8 mouse cellular contexts compared by ENCODE assay signal in genomic region chr7:62419105-62419492, GRCm38 (mm10). TPM values are rescaled to one million over a fixed set of nuclear protein-coding genes. Genes with fewer than 3 reads are reported as not detected.
DNase-seq lines count a peak whose midpoint lies in the region; ATAC-seq and TF ChIP-seq lines count a peak whose summit lies in the region.

No protein-coding gene starts in this region.

- no peak for DNase-seq in lung, embryonic 14.5 days
- no peak for DNase-seq in lung, postnatal 36 days
- no peak for DNase-seq in forebrain, embryonic 11.5 days (ENCODE audit: low spot score)
- DNase-seq in right cerebral cortex, postnatal 14 days, result no peak
- no peak for DNase-seq in adrenal gland, adult 2 months
- no peak for DNase-seq in left cerebral cortex, postnatal 14 days (ENCODE audit: low spot score in 2 of 2)

- H3K4me3 ChIP-seq in lung, embryonic 14.5 days (ENCODE audit: low read depth, low read length), result peak overlapping the region; percentile 61
- H3K4me3 ChIP-seq in forebrain, embryonic 11.5 days (ENCODE audit: low read depth, low read length), result peak overlapping the region; percentile 70
- peak overlapping the region; percentile 70 for H3K4me3 ChIP-seq in intestine, postnatal 0 days (ENCODE audit: low read depth, low read length)
- peak overlapping the region; percentile 76 for H3K4me3 ChIP-seq in neural tube, embryonic 13.5 days

- H3K27ac ChIP-seq in lung, embryonic 14.5 days (ENCODE audit: low read depth), result no peak overlapping the region
- peak overlapping the region; percentile 92 for H3K27ac ChIP-seq in forebrain, embryonic 11.5 days (ENCODE audit: low read depth, low read length)
- no peak overlapping the region for H3K27ac ChIP-seq in intestine, postnatal 0 days (ENCODE audit: low read depth, low read length)
- peak overlapping the region; percentile 92 for H3K27ac ChIP-seq in neural tube, embryonic 13.5 days (replicated peaks)

- H3K9ac ChIP-seq in lung, embryonic 14.5 days, result peak overlapping the region; percentile 71
- H3K9ac ChIP-seq in forebrain, embryonic 11.5 days (ENCODE audit: low read length), result peak overlapping the region; percentile 90
- peak overlapping the region; percentile 67; the same call in 1 of the 2 replicates for H3K9ac ChIP-seq in intestine, postnatal 0 days (ENCODE audit: low read depth, low read length)
- H3K9ac ChIP-seq in neural tube, embryonic 13.5 days, result peak overlapping the region; percentile 89

- H3K4me2 ChIP-seq in lung, embryonic 14.5 days, result peak overlapping the region; percentile 70
- H3K4me2 ChIP-seq in forebrain, embryonic 11.5 days (ENCODE audit: low read depth, low read length, severe bottlenecking), result peak overlapping the region; percentile 64
- H3K4me2 ChIP-seq in intestine, postnatal 0 days (replicated peaks; ENCODE audit: low read depth), result peak overlapping the region; percentile 80
- H3K4me2 ChIP-seq in neural tube, embryonic 13.5 days, result peak overlapping the region; percentile 78

- no peaks in the 10 kb centered on the region for H3K4me1 ChIP-seq in lung, embryonic 14.5 days (ENCODE audit: insufficient read depth)
- H3K4me1 ChIP-seq in forebrain, embryonic 11.5 days (replicated peaks; ENCODE audit: control insufficient read depth, insufficient read depth, low read length), result no peaks in the 10 kb centered on the region
- H3K4me1 ChIP-seq in intestine, postnatal 0 days (replicated peaks; ENCODE audit: control insufficient read depth, insufficient read depth, low read length), result no peaks in the 10 kb centered on the region
- peaks cover 14% of the 10 kb centered on the region; the same call in 1 of the 2 replicates for H3K4me1 ChIP-seq in neural tube, embryonic 13.5 days (replicated peaks)

- 60% methylated on average over 17 of the region's 17 CpGs for WGBS in lung, embryonic 14.5 days
- WGBS in forebrain, embryonic 11.5 days, result 45% methylated on average over 17 of the region's 17 CpGs
- 62% methylated on average over 17 of the region's 17 CpGs for WGBS in intestine, postnatal 0 days
- WGBS in neural tube, embryonic 13.5 days, result 46% methylated on average over 17 of the region's 17 CpGs

- no peaks in the 10 kb centered on the region for H3K36me3 ChIP-seq in lung, embryonic 14.5 days (ENCODE audit: insufficient read depth)
- H3K36me3 ChIP-seq in forebrain, embryonic 11.5 days (ENCODE audit: control insufficient read depth, insufficient read depth, low read length), result no peaks in the 10 kb centered on the region
- H3K36me3 ChIP-seq in intestine, postnatal 0 days (ENCODE audit: control insufficient read depth, insufficient read depth), result no peaks in the 10 kb centered on the region
- no peaks in the 10 kb centered on the region for H3K36me3 ChIP-seq in neural tube, embryonic 13.5 days

- ATAC-seq in lung, embryonic 14.5 days (ENCODE audit: insufficient read depth), result peak; percentile 72
- no peak for ATAC-seq in forebrain, embryonic 11.5 days (replicated peaks; ENCODE audit: low FRiP score)
- ATAC-seq in intestine, postnatal 0 days, result no peak
- ATAC-seq in neural tube, embryonic 13.5 days (ENCODE audit: low read depth), result peak; percentile 66

- H3K27me3 ChIP-seq in lung, embryonic 14.5 days (ENCODE audit: insufficient read depth, low read length), result peaks cover 5% of the 10 kb centered on the region; the same call in 1 of the 2 replicates
- no peaks in the 10 kb centered on the region for H3K27me3 ChIP-seq in forebrain, embryonic 11.5 days (ENCODE audit: control insufficient read depth, insufficient read depth, low read length)
- no peaks in the 10 kb centered on the region for H3K27me3 ChIP-seq in intestine, postnatal 0 days (replicated peaks; ENCODE audit: control insufficient read depth, insufficient read depth, low read length)
- H3K27me3 ChIP-seq in neural tube, embryonic 13.5 days, result no peaks in the 10 kb centered on the region

- TF ChIP-seq CTCF in lung, embryonic 14.5 days (IDR thresholded peaks at IDR 0.05; ENCODE audit: low read depth), result no peak
- no peak for TF ChIP-seq CTCF in intestine, postnatal 0 days (IDR thresholded peaks at IDR 0.05; ENCODE audit: low read depth)

- no peaks in the 10 kb centered on the region for H3K9me3 ChIP-seq in lung, embryonic 14.5 days (ENCODE audit: low read depth, low read length)
- H3K9me3 ChIP-seq in forebrain, embryonic 11.5 days (ENCODE audit: control insufficient read depth, low read length), result no peaks in the 10 kb centered on the region; the same call in 1 of the 2 replicates
- H3K9me3 ChIP-seq in intestine, postnatal 0 days (ENCODE audit: control insufficient read depth), result no peaks in the 10 kb centered on the region
- 0 out of 2 replicates have a peak, but pooled peaks cover 8% of the 10 kb centered on the region for H3K9me3 ChIP-seq in neural tube, embryonic 13.5 days

- intact Hi-C loops in left cerebral cortex, postnatal 14 days (cut with DNase I), result no loop called here

RNA-seq across cellular contexts. Expression of gene Mkrn3, which starts 0.8 kb away (rescaled TPM):
- polyA plus RNA-seq in lung, embryonic 14.5 days (2014; fragmentation: Nextera tagmentation; extraction: Ambion mirVana), result 4.6 and 5.1 TPM in 2 replicates
- polyA plus RNA-seq in forebrain, embryonic 11.5 days (2014; fragmentation: Nextera tagmentation; extraction: Ambion mirVana), result 19.3 and 20.7 TPM in 2 replicates
- 1.6 TPM in 2 replicates for polyA plus RNA-seq in intestine, postnatal 0 days (2015; fragmentation: Nextera tagmentation; extraction: Ambion mirVana)
- 14.4 and 16.7 TPM in 2 replicates for polyA plus RNA-seq in neural tube, embryonic 13.5 days (2015; fragmentation: Nextera tagmentation; extraction: Ambion mirVana)
- 1 to 10 TPM in 1 of 2 experiments, under 1 TPM in 1; 0.78 to 1.1 TPM for total RNA-seq in adrenal gland, adult 2 months (2021)
- polyA plus RNA-seq in adrenal gland, adult 2 months (2012; rRNA removed), result 0.67 and 1.3 TPM in 2 replicates
- 10 to 100 TPM; 13.8 to 15.2 TPM for total RNA-seq in left cerebral cortex, postnatal 14 days (2021)

RNA-seq across cellular contexts. Expression of gene Magel2, which starts 42.3 kb away (rescaled TPM):
- 2.1 and 2.5 TPM in 2 replicates for polyA plus RNA-seq in lung, embryonic 14.5 days (2014; fragmentation: Nextera tagmentation; extraction: Ambion mirVana)
- 12.5 and 13.9 TPM in 2 replicates for polyA plus RNA-seq in forebrain, embryonic 11.5 days (2014; fragmentation: Nextera tagmentation; extraction: Ambion mirVana)
- polyA plus RNA-seq in intestine, postnatal 0 days (2015; fragmentation: Nextera tagmentation; extraction: Ambion mirVana), result 0.08 and 0.14 TPM in 2 replicates
- polyA plus RNA-seq in neural tube, embryonic 13.5 days (2015; fragmentation: Nextera tagmentation; extraction: Ambion mirVana), result 9.7 and 9.9 TPM in 2 replicates
- total RNA-seq in adrenal gland, adult 2 months (2021), result 1 to 10 TPM; 1.7 TPM
- 3.1 and 4.1 TPM in 2 replicates for polyA plus RNA-seq in adrenal gland, adult 2 months (2012; rRNA removed)
- 1 to 10 TPM; 1.7 to 3.1 TPM for total RNA-seq in left cerebral cortex, postnatal 14 days (2021)

RNA-seq across cellular contexts. Expression of gene Peg12, which starts 45.2 kb away (rescaled TPM):
- 38.2 and 39.8 TPM in 2 replicates for polyA plus RNA-seq in lung, embryonic 14.5 days (2014; fragmentation: Nextera tagmentation; extraction: Ambion mirVana)
- 105 and 108 TPM in 2 replicates for polyA plus RNA-seq in forebrain, embryonic 11.5 days (2014; fragmentation: Nextera tagmentation; extraction: Ambion mirVana)
- 5.2 and 5.5 TPM in 2 replicates for polyA plus RNA-seq in intestine, postnatal 0 days (2015; fragmentation: Nextera tagmentation; extraction: Ambion mirVana)
- 14.6 and 19.1 TPM in 2 replicates for polyA plus RNA-seq in neural tube, embryonic 13.5 days (2015; fragmentation: Nextera tagmentation; extraction: Ambion mirVana)
- 1 to 10 TPM in 1 of 2 experiments, under 1 TPM in 1; 0.55 to 1.7 TPM for total RNA-seq in adrenal gland, adult 2 months (2021)
- 1.9 and 2.1 TPM in 2 replicates for polyA plus RNA-seq in adrenal gland, adult 2 months (2012; rRNA removed)
- under 1 TPM; 0.53 to 0.64 TPM for total RNA-seq in left cerebral cortex, postnatal 14 days (2021)

Comparison
In these comparisons a context has a peak if more than half of its experiments do, and no peak if none do; other contexts are left out.
1. ATAC-seq: peak in lung, embryonic 14.5 days (single experiment) and neural tube, embryonic 13.5 days (single experiment); none in forebrain, embryonic 11.5 days (single experiment) and intestine, postnatal 0 days (single experiment).
2. H3K27ac ChIP-seq: peak in forebrain, embryonic 11.5 days (single experiment) and neural tube, embryonic 13.5 days (single experiment); none in lung, embryonic 14.5 days (single experiment) and intestine, postnatal 0 days (single experiment).
3. Peak in every context shown above with its lines, with median percentiles within 50 percentile points of each other: H3K4me2 ChIP-seq, H3K4me3 ChIP-seq and H3K9ac ChIP-seq.